Mouse (Mus musculus) spleen, adult 18-20 months (tissue): ENCODE results near the gene Gm21773.
"Not testable (repeated sequence)": the region's sequence is repeated elsewhere in the genome, so short reads cannot be mapped to it uniquely, and the experiment has no call there.

Experiments
- DNase-seq, 2 experiments: peaks; one replicate each; pipeline ENCODE4 v3.0.0; 2022; ENCODE audit warnings: mixed read lengths in 2 of 2

The Gm21773 gene

GRCm38 (mm10) chrY:25309260-25309659, at the start of gene Gm21773:
Gm21773 (minus strand) TSS chrY:25309360.
- not testable (repeated sequence) for DNase-seq
